Mouse (Mus musculus) thymus, adult 2 months (tissue): ENCODE measurements around the gene Ubxn6. TPM values are rescaled to one million over a fixed set of nuclear protein-coding genes. Genes with fewer than 3 reads are reported as not detected.
"Not testable (repeated sequence)": the region's sequence is repeated elsewhere in the genome, so short reads cannot be mapped to it uniquely, and the experiment has no call there.

Experiments used
- DNase-seq: peaks from one replicate; pipeline ENCODE4 v3.0.0; 2021
- H3K27ac ChIP-seq: fragments of 200-500 bp; 2 replicates; pipeline ENCODE4 v1.5.1; 2012; ENCODE audit warnings: low read length, control low read depth; ENCODE audit not compliant: control insufficient read depth, insufficient read depth
- H3K27me3 ChIP-seq: fragments of 200-500 bp; 2 replicates; pipeline ENCODE4 v1.6.1; 2012; ENCODE audit warnings: mild to moderate bottlenecking, low read length, moderate library complexity, mixed read lengths; ENCODE audit not compliant: control insufficient read depth, insufficient read depth
- H3K36me3 ChIP-seq: fragments of 200-500 bp; 2 replicates; pipeline ENCODE4 v1.6.1; 2012; ENCODE audit warnings: mild to moderate bottlenecking, low read length, moderate library complexity; ENCODE audit not compliant: control insufficient read depth, insufficient read depth
- H3K4me1 ChIP-seq: fragments of 200-500 bp; replicated peaks from 2 replicates; pipeline ENCODE4 v1.6.1; 2012; ENCODE audit warnings: low read length; ENCODE audit not compliant: control insufficient read depth, insufficient read depth
- H3K4me3 ChIP-seq: fragments of 200-500 bp; 2 replicates; pipeline ENCODE4 v1.5.1; 2012; ENCODE audit warnings: mild to moderate bottlenecking, low read length, control low read depth, moderate library complexity; ENCODE audit not compliant: control insufficient read depth, insufficient read depth
- CTCF ChIP-seq: fragments of 200-500 bp; IDR thresholded peaks from 2 replicates; pipeline ENCODE4 v1.5.1; 2012; ENCODE audit warnings: mild to moderate bottlenecking, control low read depth, low read length, moderate library complexity, borderline replicate concordance; ENCODE audit not compliant: control insufficient read depth, poor library complexity, insufficient read depth; ENCODE audit errors: extremely low read depth
- POLR2A ChIP-seq: fragments of 200-500 bp; IDR thresholded peaks from 2 replicates; pipeline ENCODE4 v1.6.1; 2012; ENCODE audit warnings: mild to moderate bottlenecking, low read length, control low read depth, moderate library complexity; ENCODE audit not compliant: control insufficient read depth, poor library complexity, insufficient read depth; ENCODE audit errors: extremely low read depth
- WGBS: fragments of 180-500 bp; shearing (Covaris S2); methylation state at CpG from one replicate; pipeline ENCODE4 v1.1.7; 2018; 5-methylcytosine and 5-hydroxymethylcytosine counted together
- polyA plus RNA-seq: library from polyadenylated mRNA; depleted of rRNA; stranded (reverse); fragments of >200 nt; gene quantifications from 2 replicates; pipeline ENCODE4 v1.2.3, GENCODE M21; 2012

The Ubxn6 gene
- polyA plus RNA-seq, 1 experiment = 93.1 TPM

- no peaks in the 10 kb centered on the region for H3K27me3 ChIP-seq
- H3K4me3 ChIP-seq = no peak overlapping the region
- TF ChIP-seq POLR2A = no peak
- no peak for TF ChIP-seq CTCF
- WGBS = 85% methylated on average over 6 of the region's 6 CpGs
- no peaks in the 10 kb centered on the region for H3K36me3 ChIP-seq
- H3K27ac ChIP-seq = no peak overlapping the region
- H3K4me1 ChIP-seq = no peaks in the 10 kb centered on the region
- no peak for DNase-seq
Measured at GRCm38 (mm10) chr17:56108334-56109044, 33.7 kb upstream of the Ubxn6 start.

DNA sequence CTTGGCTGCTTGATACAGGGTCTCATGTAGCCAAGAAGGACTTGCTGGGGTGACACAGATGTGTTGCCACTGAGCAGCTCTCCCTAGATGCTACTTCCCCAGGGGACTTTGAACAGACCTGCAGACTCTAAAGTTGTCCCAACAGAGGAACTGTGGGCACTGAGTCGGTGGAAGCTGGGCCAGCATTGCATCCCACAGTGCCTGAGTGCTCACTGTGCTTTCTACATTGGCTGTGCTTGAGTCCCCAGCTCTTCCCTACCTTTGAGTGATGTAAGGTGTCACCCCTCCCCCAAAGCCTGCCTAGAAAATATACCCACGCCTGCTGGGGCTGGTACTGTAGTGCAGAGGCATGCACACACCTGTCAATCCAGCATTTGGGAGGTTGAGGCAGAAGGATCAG lies 32.9 kb upstream of the Ubxn6 start:
- no peak for TF ChIP-seq POLR2A
- TF ChIP-seq CTCF = no peak
- Histone ChIP-seq H3K36me3 (no peaks in the 10 kb centered on the region), H3K27ac (no peak overlapping the region), H3K27me3 (no peaks in the 10 kb centered on the region), H3K4me1 (no peaks in the 10 kb centered on the region), H3K4me3 (no peak overlapping the region)
- DNase-seq = no peak
- 71% methylated on average over 2 of the region's 2 CpGs for WGBS

GRCm38 (mm10) chr17:56106981-56107380 lies 32.2 kb upstream of the Ubxn6 start:
- WGBS = 95% methylated on average over 4 of the region's 4 CpGs
- no peak for DNase-seq
- TF ChIP-seq POLR2A (no peak), CTCF (no peak)

GRCm38 (mm10) chr17:56106436-56106835 lies 31.6 kb upstream of the Ubxn6 start:
- WGBS = 100% methylated on average over 4 of the region's 4 CpGs
- DNase-seq, H3K36me3 ChIP-seq, H3K4me3 ChIP-seq, H3K27me3 ChIP-seq, H3K27ac ChIP-seq, H3K4me1 ChIP-seq: not testable (repeated sequence)

More at GRCm38 (mm10) chr17:56106981-56107380, 32.2 kb upstream of the Ubxn6 start:
- Histone ChIP-seq H3K4me1 (no peaks in the 10 kb centered on the region), H3K4me3 (no peak overlapping the region), H3K36me3 (no peaks in the 10 kb centered on the region), H3K27me3 (no peaks in the 10 kb centered on the region), H3K27ac (no peak overlapping the region)

- H3K4me1 ChIP-seq, H3K27me3 ChIP-seq, H3K4me3 ChIP-seq, DNase-seq, H3K27ac ChIP-seq, H3K36me3 ChIP-seq: not testable (repeated sequence)
- 93% methylated on average over 2 of the region's 5 CpGs for WGBS
Measured at GRCm38 (mm10) chr17:56104821-56105220, 30.0 kb upstream of the Ubxn6 start.

- H3K27me3 ChIP-seq = no peaks in the 10 kb centered on the region
- no peak overlapping the region for H3K27ac ChIP-seq
- no peaks in the 10 kb centered on the region for H3K4me1 ChIP-seq
- H3K36me3 ChIP-seq = peaks cover 6% of the 10 kb centered on the region
- 98% methylated on average over 8 of the region's 8 CpGs for WGBS
- TF ChIP-seq POLR2A (no peak), CTCF (no peak)
- no peak overlapping the region for H3K4me3 ChIP-seq
- no peak for DNase-seq
Measured at GRCm38 (mm10) chr17:56103465-56104285, 28.8 kb upstream of the Ubxn6 start.

GRCm38 (mm10) chr17:56102927-56103326 lies 28.1 kb upstream of the Ubxn6 start:
- TF ChIP-seq CTCF (no peak), POLR2A (no peak)
- Histone ChIP-seq H3K36me3 (peaks cover 7% of the 10 kb centered on the region), H3K4me3 (no peak overlapping the region), H3K4me1 (no peaks in the 10 kb centered on the region), H3K27me3 (no peaks in the 10 kb centered on the region), H3K27ac (no peak overlapping the region)
- WGBS = 97% methylated on average over 9 of the region's 9 CpGs
- DNase-seq = no peak
